Mouse (Mus musculus): ENCODE results near the gene Zbtb45. TPM values are rescaled to one million over a fixed set of nuclear protein-coding genes. Genes with fewer than 3 reads are reported as not detected.

Gene Zbtb45
- polyA plus RNA-seq, 2 experiments from 2014 or later: 5.6 to 7.4 TPM

- no peak for ATAC-seq
These were observed 12.6 kb downstream of the Zbtb45 start for GRCm38 (mm10) chr7:12997230-12997629.

GRCm38 (mm10) chr7:12995862-12996261, 14.0 kb downstream of the Zbtb45 start:
- no peak for ATAC-seq

- no peak for ATAC-seq
These were observed 16.7 kb downstream of the Zbtb45 start for GRCm38 (mm10) chr7:12993148-12993547.

- ATAC-seq: peak; percentile 89
These were observed 17.6 kb downstream of the Zbtb45 start for GRCm38 (mm10) chr7:12992222-12992621.

- ATAC-seq: peak; percentile 34
These were observed 22.2 kb downstream of the Zbtb45 start for GRCm38 (mm10) chr7:12987409-12988189.

- ATAC-seq: no peak
These were observed 22.9 kb downstream of the Zbtb45 start for GRCm38 (mm10) chr7:12986906-12987305.

GRCm38 (mm10) chr7:12985724-12986123, 24.1 kb downstream of the Zbtb45 start:
- no peak for ATAC-seq

- no peak for ATAC-seq
These were observed 29.5 kb downstream of the Zbtb45 start for GRCm38 (mm10) chr7:12980291-12980690.

GRCm38 (mm10) chr7:12979776-12980175, 30.1 kb downstream of the Zbtb45 start:
- ATAC-seq: no peak

- ATAC-seq: no peak
These were observed 30.7 kb downstream of the Zbtb45 start for GRCm38 (mm10) chr7:12978931-12979722.

- ATAC-seq: peak; percentile 92
These were observed 32.0 kb downstream of the Zbtb45 start, which contains the start of gene Zfp446 for GRCm38 (mm10) chr7:12977682-12978389. Gene Zfp446, plus strand, starts transcription at chr7:12977848.

- no peak for ATAC-seq
These were observed 38.9 kb downstream of the Zbtb45 start for GRCm38 (mm10) chr7:12970906-12971305.

- ATAC-seq: peak; percentile 24
These were observed 43.6 kb downstream of the Zbtb45 start for GRCm38 (mm10) chr7:12966104-12966845.

GRCm38 (mm10) chr7:12965678-12966091, 44.1 kb downstream of the Zbtb45 start, which contains the start of gene Zfp324:
Gene Zfp324, plus strand, starts transcription at chr7:12965838.
- ATAC-seq: peak; percentile 85

- peak; percentile 69 for ATAC-seq
These were observed 48.2 kb downstream of the Zbtb45 start for GRCm38 (mm10) chr7:12961511-12962141.

GRCm38 (mm10) chr7:12959718-12960117, 50.1 kb downstream of the Zbtb45 start:
- no peak for ATAC-seq

GRCm38 (mm10) chr7:12958948-12959347, 50.9 kb downstream of the Zbtb45 start:
- no peak for ATAC-seq

- no peak for ATAC-seq
These were observed 52.3 kb downstream of the Zbtb45 start for GRCm38 (mm10) chr7:12957511-12957910.

GRCm38 (mm10) chr7:12954896-12955295, 54.9 kb downstream of the Zbtb45 start:
- ATAC-seq: no peak
